Mouse (Mus musculus) thymus, adult 18-20 months (tissue): ENCODE results near the gene Ltc4s.

Experiments used
- DNase-seq, 2 experiments: peaks; one replicate each; pipeline ENCODE4 v3.0.0; 2022; ENCODE audit warnings: mixed read lengths in 2 of 2

The Ltc4s gene

GRCm38 (mm10) chr11:50238324-50238723 is at the start of gene Ltc4s:
TSS of gene Ltc4s (minus strand) at chr11:50238616.
- DNase-seq: no peak

- DNase-seq: no peak
Observed at GRCm38 (mm10) chr11:50286428-50286827, 48.0 kb upstream of the Ltc4s start.

GRCm38 (mm10) chr11:50285696-50286095 is 47.3 kb upstream of the Ltc4s start:
- DNase-seq: no peak

GRCm38 (mm10) chr11:50285263-50285662 is 46.8 kb upstream of the Ltc4s start:
- no peak for DNase-seq

GRCm38 (mm10) chr11:50280053-50280452 is 41.6 kb upstream of the Ltc4s start:
- DNase-seq: no peak

- no peak for DNase-seq
Observed at GRCm38 (mm10) chr11:50279005-50279404, 40.6 kb upstream of the Ltc4s start.

GRCm38 (mm10) chr11:50277706-50278105 is 39.3 kb upstream of the Ltc4s start:
- no peak for DNase-seq

GRCm38 (mm10) chr11:50277025-50277424 is 38.6 kb upstream of the Ltc4s start:
- DNase-seq: no peak

- DNase-seq: no peak
Observed at GRCm38 (mm10) chr11:50275568-50276151, 37.2 kb upstream of the Ltc4s start.

GRCm38 (mm10) chr11:50275077-50275476 is 36.7 kb upstream of the Ltc4s start:
- DNase-seq: no peak

- DNase-seq: no peak
Observed at GRCm38 (mm10) chr11:50272819-50273218, 34.4 kb upstream of the Ltc4s start.

GRCm38 (mm10) chr11:50269885-50270284 is 31.5 kb upstream of the Ltc4s start:
- no peak for DNase-seq

- no peak for DNase-seq
Observed at GRCm38 (mm10) chr11:50269163-50269562, 30.7 kb upstream of the Ltc4s start.

GRCm38 (mm10) chr11:50266997-50267396 is 28.6 kb upstream of the Ltc4s start:
- DNase-seq: no peak

- DNase-seq: no peak
Observed at GRCm38 (mm10) chr11:50265931-50266330, 27.5 kb upstream of the Ltc4s start.

- DNase-seq: no peak
Observed at GRCm38 (mm10) chr11:50263198-50263597, 24.8 kb upstream of the Ltc4s start.

- no peak for DNase-seq
Observed at GRCm38 (mm10) chr11:50262020-50262419, 23.6 kb upstream of the Ltc4s start.

- no peak for DNase-seq
Observed at GRCm38 (mm10) chr11:50258310-50258709, 19.9 kb upstream of the Ltc4s start.

GRCm38 (mm10) chr11:50256615-50257014 is 18.2 kb upstream of the Ltc4s start:
- DNase-seq: no peak

- no peak for DNase-seq
Observed at GRCm38 (mm10) chr11:50254010-50254580, 15.7 kb upstream of the Ltc4s start.

GRCm38 (mm10) chr11:50253393-50253792 is 15.0 kb upstream of the Ltc4s start:
- no peak for DNase-seq

- no peak for DNase-seq
Observed at GRCm38 (mm10) chr11:50252684-50253265, 14.4 kb upstream of the Ltc4s start.

GRCm38 (mm10) chr11:50252166-50252565 is 13.8 kb upstream of the Ltc4s start:
- no peak for DNase-seq

- DNase-seq: no peak
Observed at GRCm38 (mm10) chr11:50248473-50249171, 10.2 kb upstream of the Ltc4s start.
